Mouse (Mus musculus): ENCODE measurements around the gene Cdkn2c. TPM values are rescaled to one million over a fixed set of nuclear protein-coding genes. Genes with fewer than 3 reads are reported as not detected.

Gene Cdkn2c
- polyA plus RNA-seq, 1 experiment from 2014 or later: 6.1 TPM

DNA sequence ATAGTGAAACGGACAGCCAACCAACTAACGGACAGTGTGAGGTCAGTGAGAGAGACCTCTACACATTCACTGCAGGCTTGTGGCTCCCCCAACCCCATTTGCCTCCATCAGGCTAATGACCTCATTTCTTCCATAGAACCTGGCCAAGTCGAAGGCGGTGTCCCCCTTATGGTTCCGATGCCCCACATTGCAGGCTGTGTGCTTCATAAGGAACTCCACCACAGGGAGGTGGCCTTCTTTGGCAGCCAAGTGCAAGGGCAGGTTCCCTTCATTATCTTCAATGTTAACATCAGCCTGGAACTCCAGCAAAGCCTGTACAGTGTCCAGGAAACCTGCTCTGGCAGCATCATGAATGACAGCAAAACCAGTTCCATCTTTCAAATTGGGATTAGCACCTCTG is 5.8 kb downstream of the Cdkn2c start:
- no peak overlapping the region for H3K9ac ChIP-seq (ENCODE audit: low read depth, low read length)
- ATAC-seq (replicated peaks; ENCODE audit: insufficient number of reproducible peaks, low FRiP score, low TSS enrichment): no peak
- no peak overlapping the region for H3K4me2 ChIP-seq
- no peak overlapping the region for H3K4me3 ChIP-seq (ENCODE audit: low read depth, low read length)
- H3K36me3 ChIP-seq (ENCODE audit: control insufficient read depth, insufficient read depth, low read length): no peaks in the 10 kb centered on the region
- WGBS (ENCODE audit: insufficient replicate concordance): 11% methylated on average over 5 of the region's 5 CpGs
- no peaks in the 10 kb centered on the region; the same call in 1 of the 2 replicates for H3K4me1 ChIP-seq (ENCODE audit: control insufficient read depth, insufficient read depth, low read length)
- H3K9me3 ChIP-seq (replicated peaks; ENCODE audit: control insufficient read depth, low read length): no peaks in the 10 kb centered on the region
- H3K27me3 ChIP-seq (ENCODE audit: control insufficient read depth, insufficient read depth, low read length): peaks cover 60% of the 10 kb centered on the region
- H3K27ac ChIP-seq (ENCODE audit: low read depth, low read length): no peak overlapping the region

DNA sequence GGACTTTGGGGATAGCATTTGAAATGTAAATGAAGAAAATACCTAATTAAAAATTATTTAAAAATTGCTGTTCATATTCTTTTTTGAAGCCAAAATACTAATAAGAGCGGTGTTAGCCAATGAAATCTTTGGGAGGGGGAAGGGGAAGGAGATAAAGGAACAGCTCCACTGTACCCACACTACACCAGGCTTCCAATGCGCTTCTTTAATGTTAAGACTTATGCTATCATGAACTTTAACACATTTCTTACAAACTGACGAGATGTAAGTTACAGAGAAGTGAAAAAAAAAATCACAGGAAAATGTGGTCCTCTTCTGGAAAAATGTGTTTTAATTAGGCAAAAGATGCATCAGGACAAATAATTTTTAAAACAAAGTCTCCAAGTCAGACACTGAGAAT is 6.4 kb downstream of the Cdkn2c start:
- WGBS (ENCODE audit: insufficient replicate concordance): 17% methylated on average over 3 of the region's 3 CpGs
- Histone ChIP-seq H3K27me3 (ENCODE audit: control insufficient read depth, insufficient read depth, low read length) (peaks cover 61% of the 10 kb centered on the region), H3K36me3 (ENCODE audit: control insufficient read depth, insufficient read depth, low read length) (no peaks in the 10 kb centered on the region)

DNA sequence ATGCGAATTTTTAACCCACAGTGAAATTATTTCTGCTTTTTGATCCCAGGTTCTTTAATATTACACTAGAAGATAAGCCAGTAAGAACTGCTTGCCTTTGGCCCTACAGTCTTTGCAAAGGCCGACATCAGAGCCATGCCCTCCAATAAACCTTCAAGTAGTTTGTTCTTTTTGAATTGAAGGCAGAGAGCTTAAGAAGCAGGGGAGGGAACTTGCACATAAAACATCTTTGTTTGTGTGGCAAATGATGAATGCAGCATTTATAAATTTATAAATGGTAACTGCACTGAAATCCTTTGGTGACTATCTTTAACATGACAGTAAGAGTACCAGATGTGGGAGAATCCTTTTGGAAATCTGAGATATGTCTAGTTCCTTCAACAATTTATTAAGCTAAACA is 7.4 kb downstream of the Cdkn2c start:
- H3K4me1 ChIP-seq (ENCODE audit: control insufficient read depth, insufficient read depth, low read length): no peaks in the 10 kb centered on the region
- no peak for ATAC-seq (replicated peaks; ENCODE audit: insufficient number of reproducible peaks, low FRiP score, low TSS enrichment)
- H3K4me2 ChIP-seq: no peak overlapping the region
- no peak overlapping the region for H3K9ac ChIP-seq (ENCODE audit: low read depth, low read length)
- no peak overlapping the region for H3K27ac ChIP-seq (ENCODE audit: low read depth, low read length)
- H3K27me3 ChIP-seq (ENCODE audit: control insufficient read depth, insufficient read depth, low read length): peaks cover 60% of the 10 kb centered on the region
- no peaks in the 10 kb centered on the region for H3K36me3 ChIP-seq (ENCODE audit: control insufficient read depth, insufficient read depth, low read length)
- H3K9me3 ChIP-seq (replicated peaks; ENCODE audit: control insufficient read depth, low read length): no peaks in the 10 kb centered on the region
- H3K4me3 ChIP-seq (ENCODE audit: low read depth, low read length): no peak overlapping the region
- WGBS (ENCODE audit: insufficient replicate concordance): 19% methylated on average over 2 of the region's 2 CpGs

More for the DNA sequence above, 6.4 kb downstream of the Cdkn2c start:
- no peak for ATAC-seq (replicated peaks; ENCODE audit: insufficient number of reproducible peaks, low FRiP score, low TSS enrichment)
- no peak overlapping the region for H3K4me2 ChIP-seq
- H3K4me1 ChIP-seq (ENCODE audit: control insufficient read depth, insufficient read depth, low read length): no peaks in the 10 kb centered on the region
- H3K9me3 ChIP-seq (replicated peaks; ENCODE audit: control insufficient read depth, low read length): no peaks in the 10 kb centered on the region
- no peak overlapping the region for H3K4me3 ChIP-seq (ENCODE audit: low read depth, low read length)
- no peak overlapping the region for H3K27ac ChIP-seq (ENCODE audit: low read depth, low read length)
- no peak overlapping the region for H3K9ac ChIP-seq (ENCODE audit: low read depth, low read length)

DNA sequence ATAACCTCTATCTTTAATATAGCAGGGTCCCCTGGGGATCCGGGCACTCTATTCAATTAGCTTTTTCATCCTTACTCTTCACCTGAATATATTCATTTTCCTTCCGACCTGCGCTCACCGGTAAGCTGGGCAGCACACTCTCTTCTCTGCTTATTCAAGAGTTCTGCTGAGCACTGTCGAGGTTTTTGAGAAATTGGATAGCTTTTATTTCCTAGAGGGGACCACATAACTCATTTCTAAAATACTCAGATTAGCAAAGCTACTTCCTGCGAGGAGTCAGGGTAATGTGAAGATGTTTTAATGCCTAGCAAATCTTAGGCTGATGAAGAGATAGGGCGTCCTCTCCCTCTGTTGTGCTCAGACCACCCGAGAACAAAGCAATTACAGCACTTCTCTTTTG is 8.2 kb downstream of the Cdkn2c start:
- Histone ChIP-seq H3K36me3 (ENCODE audit: control insufficient read depth, insufficient read depth, low read length) (no peaks in the 10 kb centered on the region), H3K9ac (ENCODE audit: low read depth, low read length) (no peak overlapping the region), H3K4me2 (no peak overlapping the region), H3K4me1 (ENCODE audit: control insufficient read depth, insufficient read depth, low read length) (no peaks in the 10 kb centered on the region), H3K27ac (ENCODE audit: low read depth, low read length) (no peak overlapping the region), H3K4me3 (ENCODE audit: low read depth, low read length) (no peak overlapping the region), H3K9me3 (replicated peaks; ENCODE audit: control insufficient read depth, low read length) (no peaks in the 10 kb centered on the region), H3K27me3 (ENCODE audit: control insufficient read depth, insufficient read depth, low read length) (peaks cover 54% of the 10 kb centered on the region)
- WGBS (ENCODE audit: insufficient replicate concordance): 4% methylated on average over 8 of the region's 8 CpGs
- no peak for ATAC-seq (replicated peaks; ENCODE audit: insufficient number of reproducible peaks, low FRiP score, low TSS enrichment)

DNA sequence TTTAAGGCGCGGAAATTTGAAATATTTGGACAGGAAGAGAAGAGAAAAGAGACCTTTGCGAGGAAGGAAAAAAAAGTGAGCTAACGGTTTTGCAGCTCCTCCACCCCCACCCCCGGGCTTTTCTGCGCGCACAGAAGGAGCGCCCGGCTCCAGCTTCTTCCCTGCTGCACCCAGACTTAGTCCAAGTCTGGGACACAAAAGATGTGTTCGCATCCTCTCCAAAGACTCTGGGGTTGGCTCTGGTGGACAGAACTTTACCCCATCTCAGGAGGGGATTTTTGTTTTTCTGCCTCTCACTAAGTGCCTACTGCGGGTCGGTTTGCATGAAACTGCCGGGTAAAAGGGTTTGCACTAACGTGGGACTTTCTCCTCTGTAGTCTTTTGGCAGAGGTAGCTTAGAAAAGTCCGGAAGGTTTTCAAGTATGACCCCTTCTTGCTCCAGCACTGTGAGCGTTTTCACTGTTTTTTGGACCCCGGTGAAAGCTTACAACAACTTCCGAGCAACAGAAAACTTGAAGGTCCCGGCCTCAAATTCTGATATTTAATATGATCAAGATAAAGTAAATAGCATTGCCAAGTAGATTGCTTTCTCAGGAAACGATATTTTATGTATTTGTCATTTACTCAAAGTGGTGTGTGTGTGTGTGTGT is 9.0 kb downstream of the Cdkn2c start:
- Histone ChIP-seq H3K9me3 (replicated peaks; ENCODE audit: control insufficient read depth, low read length) (no peaks in the 10 kb centered on the region), H3K27me3 (ENCODE audit: control insufficient read depth, insufficient read depth, low read length) (peaks cover 55% of the 10 kb centered on the region), H3K4me1 (ENCODE audit: control insufficient read depth, insufficient read depth, low read length) (no peaks in the 10 kb centered on the region), H3K4me2 (peak overlapping the region; percentile 75), H3K36me3 (ENCODE audit: control insufficient read depth, insufficient read depth, low read length) (no peaks in the 10 kb centered on the region), H3K9ac (ENCODE audit: low read depth, low read length) (no peak overlapping the region), H3K27ac (ENCODE audit: low read depth, low read length) (no peak overlapping the region), H3K4me3 (ENCODE audit: low read depth, low read length) (peak overlapping the region; percentile 45)
- WGBS (ENCODE audit: insufficient replicate concordance): 1% methylated on average over 20 of the region's 20 CpGs
- ATAC-seq (replicated peaks; ENCODE audit: insufficient number of reproducible peaks, low FRiP score, low TSS enrichment): no peak

DNA sequence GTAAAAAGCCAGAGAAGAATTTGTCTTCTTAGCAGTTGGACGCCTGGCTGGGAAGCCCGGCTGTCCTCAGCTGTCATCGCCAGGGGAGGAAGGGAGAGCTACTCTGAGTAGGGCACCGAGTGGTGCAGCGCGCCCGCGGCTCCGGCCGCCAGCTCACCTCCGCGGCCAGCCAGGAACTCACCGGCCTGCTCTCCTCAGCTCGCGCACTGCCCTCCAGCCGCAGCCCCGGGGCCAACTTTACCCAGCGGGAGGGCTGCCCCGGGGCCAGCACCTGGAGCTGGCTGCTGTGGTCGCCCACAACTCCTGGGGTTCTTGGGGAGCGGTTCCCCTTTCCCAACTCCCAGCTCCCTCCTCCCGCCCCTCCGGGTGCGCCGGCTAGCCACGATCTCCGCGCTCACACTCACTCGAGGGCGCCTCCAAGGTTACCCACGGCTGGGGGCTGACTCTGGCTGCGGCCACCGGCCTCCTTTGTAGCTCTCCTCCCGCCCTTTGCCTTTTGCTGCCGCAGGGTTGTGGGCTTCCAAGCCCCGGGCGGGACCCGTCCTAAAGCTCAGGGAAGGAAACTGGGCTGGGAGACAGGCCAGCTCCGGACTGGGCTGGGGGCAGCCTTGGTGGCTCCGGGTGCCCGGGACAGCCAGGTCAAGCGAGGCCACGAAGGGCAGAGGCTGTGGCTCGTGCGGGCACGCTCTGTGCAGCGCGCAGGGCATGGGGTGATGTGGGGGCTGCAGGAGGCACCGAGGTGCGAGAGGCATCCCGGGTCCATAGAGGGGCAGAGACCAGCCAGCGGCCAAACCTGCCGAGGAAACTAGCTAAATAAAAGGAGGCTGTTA is 9.8 kb downstream of the Cdkn2c start:
- H3K4me2 ChIP-seq: peak overlapping the region; percentile 75
- 0 out of 2 replicates have a peak overlapping the region, but pooled peaks have one; percentile 12 for H3K9ac ChIP-seq (ENCODE audit: low read depth, low read length)
- peak; percentile 63 for ATAC-seq (replicated peaks; ENCODE audit: insufficient number of reproducible peaks, low FRiP score, low TSS enrichment)
- no peaks in the 10 kb centered on the region for H3K36me3 ChIP-seq (ENCODE audit: control insufficient read depth, insufficient read depth, low read length)
- peaks cover 51% of the 10 kb centered on the region for H3K27me3 ChIP-seq (ENCODE audit: control insufficient read depth, insufficient read depth, low read length)
- H3K27ac ChIP-seq (ENCODE audit: low read depth, low read length): no peak overlapping the region
- peak overlapping the region; percentile 45 for H3K4me3 ChIP-seq (ENCODE audit: low read depth, low read length)
- under 1% methylated on average over 53 of the region's 53 CpGs for whole genome bisulfite sequencing (ENCODE audit: insufficient replicate concordance)
- no peaks in the 10 kb centered on the region for H3K4me1 ChIP-seq (ENCODE audit: control insufficient read depth, insufficient read depth, low read length)
- H3K9me3 ChIP-seq (replicated peaks; ENCODE audit: control insufficient read depth, low read length): no peaks in the 10 kb centered on the region

DNA sequence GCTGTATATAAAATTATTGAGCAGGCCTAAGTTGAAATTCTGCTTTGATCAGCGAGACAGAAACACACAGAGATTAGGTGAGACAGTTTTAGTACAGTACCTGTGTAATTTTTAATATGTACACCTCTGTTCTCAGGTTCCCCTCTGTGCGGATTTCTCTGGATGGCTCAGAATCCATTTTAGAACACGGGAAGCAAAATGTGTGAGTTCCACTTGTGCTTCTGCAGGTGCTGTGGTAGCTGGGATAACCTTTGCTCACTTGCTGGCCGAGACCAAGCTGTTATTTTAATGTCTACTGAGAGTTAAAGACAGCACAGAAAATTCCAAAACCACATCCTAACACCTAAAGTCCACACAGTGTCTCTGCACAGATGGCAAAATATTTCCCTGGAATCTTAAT is 10.7 kb downstream of the Cdkn2c start:
- Histone ChIP-seq H3K36me3 (ENCODE audit: control insufficient read depth, insufficient read depth, low read length) (no peaks in the 10 kb centered on the region), H3K27me3 (ENCODE audit: control insufficient read depth, insufficient read depth, low read length) (peaks cover 45% of the 10 kb centered on the region), H3K4me3 (ENCODE audit: low read depth, low read length) (no peak overlapping the region), H3K4me2 (no peak overlapping the region), H3K9ac (ENCODE audit: low read depth, low read length) (no peak overlapping the region), H3K4me1 (ENCODE audit: control insufficient read depth, insufficient read depth, low read length) (no peaks in the 10 kb centered on the region), H3K27ac (ENCODE audit: low read depth, low read length) (no peak overlapping the region), H3K9me3 (replicated peaks; ENCODE audit: control insufficient read depth, low read length) (no peaks in the 10 kb centered on the region)
- WGBS (ENCODE audit: insufficient replicate concordance): 11% methylated on average over 4 of the region's 4 CpGs
- no peak for ATAC-seq (replicated peaks; ENCODE audit: insufficient number of reproducible peaks, low FRiP score, low TSS enrichment)

DNA sequence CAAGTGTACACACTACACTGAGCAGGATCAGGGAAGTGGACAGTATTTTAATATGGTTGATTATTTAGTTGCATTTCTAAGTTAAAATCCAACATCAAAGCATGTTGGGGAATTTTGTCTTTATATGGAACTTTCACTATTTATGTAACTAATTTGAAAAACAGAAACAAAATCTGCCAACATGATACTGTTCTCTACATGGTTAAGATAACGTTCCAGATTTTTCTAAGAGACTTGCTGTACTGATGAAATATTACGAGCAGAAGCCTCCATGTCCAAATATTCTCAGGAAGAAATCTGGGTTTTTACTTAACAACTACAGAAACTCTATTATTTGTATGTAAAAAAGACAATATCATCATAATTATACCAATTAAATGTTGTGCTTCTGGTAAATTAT is 11.3 kb downstream of the Cdkn2c start:
- no peaks in the 10 kb centered on the region for H3K4me1 ChIP-seq (ENCODE audit: control insufficient read depth, insufficient read depth, low read length)
- peaks cover 41% of the 10 kb centered on the region for H3K27me3 ChIP-seq (ENCODE audit: control insufficient read depth, insufficient read depth, low read length)
- WGBS (ENCODE audit: insufficient replicate concordance): 40% methylated on average over 2 of the region's 2 CpGs
- no peaks in the 10 kb centered on the region for H3K9me3 ChIP-seq (replicated peaks; ENCODE audit: control insufficient read depth, low read length)
- no peaks in the 10 kb centered on the region for H3K36me3 ChIP-seq (ENCODE audit: control insufficient read depth, insufficient read depth, low read length)
- no peak overlapping the region for H3K27ac ChIP-seq (ENCODE audit: low read depth, low read length)
- no peak overlapping the region for H3K4me3 ChIP-seq (ENCODE audit: low read depth, low read length)
- ATAC-seq (replicated peaks; ENCODE audit: insufficient number of reproducible peaks, low FRiP score, low TSS enrichment): no peak
- H3K4me2 ChIP-seq: no peak overlapping the region
- no peak overlapping the region for H3K9ac ChIP-seq (ENCODE audit: low read depth, low read length)

All from heart, embryonic 11.5 days (tissue).